Mouse (Mus musculus) left cerebral cortex, adult 18-20 months (tissue): ENCODE results near the gene Kars. TPM values are rescaled to one million over a fixed set of nuclear protein-coding genes. Genes with fewer than 3 reads are reported as not detected.

Source experiments
- DNase-seq, 2 experiments: peaks; one replicate each; pipeline ENCODE4 v3.0.0; 2021 to 2022; ENCODE audit warnings: low spot score in 2 of 2, mixed read lengths in 1 of 2
- total RNA-seq, 2 experiments: library from RNA; stranded (reverse); gene quantifications; 2 replicates each; pipeline ENCODE4 v1.2.3; 2021

Gene Kars
- total RNA-seq, 2 experiments from 2014 or later = 78.9 to 81.3 TPM

GRCm38 (mm10) chr8:111947954-111948353 is 63.2 kb downstream of the Kars start:
- DNase-seq = no peak

GRCm38 (mm10) chr8:111947144-111947543 is 64.0 kb downstream of the Kars start:
- no peak for DNase-seq

- no peak for DNase-seq
Measured at GRCm38 (mm10) chr8:111943544-111943943, 67.6 kb downstream of the Kars start.

Other genes with a start within 250 kb of the Kars start
- 10 to 100 TPM; 80.1 to 85.3 TPM for gene Cfdp1, start 157.0 kb downstream of the Kars start, total RNA-seq
- gene Tmem170, start 134.6 kb downstream of the Kars start, total RNA-seq = 1 to 10 TPM; 4.1 to 4.2 TPM
- under 1 TPM; 0.40 to 0.53 TPM for gene Chst5, start 100.9 kb downstream of the Kars start, total RNA-seq
- 10 to 100 TPM; 12.0 to 12.7 TPM for gene Tmem231, start 77.4 kb downstream of the Kars start, total RNA-seq
- 100 to 1,000 TPM; 221 to 236 TPM for gene Gabarapl2, start 70.6 kb downstream of the Kars start, total RNA-seq
- 1 to 10 TPM; 5.9 to 6.1 TPM for gene Adat1, start 19.0 kb downstream of the Kars start, total RNA-seq
- 10 to 100 TPM; 39.2 to 39.7 TPM for gene Terf2ip, start 75 bp upstream of the Kars start, total RNA-seq
- not detected for gene Gm6793, start 3.7 kb upstream of the Kars start, total RNA-seq